Comparison of ENCODE assay signal across 8 mouse cellular contexts in genomic region chr3:16466388-16466787, GRCm38 (mm10).
DNase-seq lines count a peak whose midpoint lies in the region; ATAC-seq and TF ChIP-seq lines count a peak whose summit lies in the region.

No protein-coding gene starts in this region.

- DNase-seq in heart, postnatal 0 days (ENCODE audit: low spot score) = no peak
- DNase-seq in adrenal gland, postnatal 36 days = peak; percentile 6 to 37
- peak; percentile 84 for DNase-seq in embryonic facial prominence, embryonic 14.5 days (ENCODE audit: low spot score)
- DNase-seq in limb, embryonic 10.5 days (ENCODE audit: low spot score) = peak; percentile 64
- no peak for DNase-seq in thymus, postnatal 25 days

- no peaks in the 10 kb centered on the region for H3K27me3 ChIP-seq in heart, postnatal 0 days (ENCODE audit: control insufficient read depth, insufficient read depth, low read length)
- H3K27me3 ChIP-seq in heart, embryonic 11.5 days (ENCODE audit: control insufficient read depth, insufficient read depth, low read length) = no peaks in the 10 kb centered on the region
- no peaks in the 10 kb centered on the region for H3K27me3 ChIP-seq in embryonic facial prominence, embryonic 14.5 days (replicated peaks; ENCODE audit: control insufficient read depth, insufficient read depth, low read length)
- H3K27me3 ChIP-seq in intestine, postnatal 0 days (replicated peaks; ENCODE audit: control insufficient read depth, insufficient read depth, low read length) = no peaks in the 10 kb centered on the region
- H3K27me3 ChIP-seq in limb, embryonic 10.5 days (ENCODE audit: low read depth, poor library complexity, severe bottlenecking) = no peaks in the 10 kb centered on the region
- no peaks in the 10 kb centered on the region for H3K27me3 ChIP-seq in neural tube, embryonic 15.5 days (replicated peaks)

- H3K4me3 ChIP-seq in heart, postnatal 0 days (ENCODE audit: low read depth, low read length) = no peak overlapping the region
- no peak overlapping the region for H3K4me3 ChIP-seq in heart, embryonic 11.5 days (ENCODE audit: low read depth, low read length)
- 0 out of 2 replicates have a peak overlapping the region, but pooled peaks have one; percentile 17 for H3K4me3 ChIP-seq in embryonic facial prominence, embryonic 14.5 days (ENCODE audit: low read depth, low read length)
- no peak overlapping the region for H3K4me3 ChIP-seq in intestine, postnatal 0 days (ENCODE audit: low read depth, low read length)
- no peak overlapping the region for H3K4me3 ChIP-seq in limb, embryonic 10.5 days
- peak overlapping the region; percentile 22 for H3K4me3 ChIP-seq in neural tube, embryonic 15.5 days (replicated peaks)

- TF ChIP-seq CTCF in heart, postnatal 0 days (IDR thresholded peaks at IDR 0.05; ENCODE audit: low read depth) = peak; percentile 72
- peak; percentile 83 for TF ChIP-seq CTCF in intestine, postnatal 0 days (IDR thresholded peaks at IDR 0.05; ENCODE audit: low read depth)

- H3K4me1 ChIP-seq in heart, postnatal 0 days (ENCODE audit: control insufficient read depth, insufficient read depth) = no peaks in the 10 kb centered on the region
- H3K4me1 ChIP-seq in heart, embryonic 11.5 days (ENCODE audit: control insufficient read depth, insufficient read depth, low read length) = no peaks in the 10 kb centered on the region
- no peaks in the 10 kb centered on the region for H3K4me1 ChIP-seq in embryonic facial prominence, embryonic 14.5 days (ENCODE audit: control insufficient read depth, insufficient read depth, low read length)
- no peaks in the 10 kb centered on the region; the same call in 1 of the 2 replicates for H3K4me1 ChIP-seq in intestine, postnatal 0 days (replicated peaks; ENCODE audit: control insufficient read depth, insufficient read depth, low read length)
- H3K4me1 ChIP-seq in limb, embryonic 10.5 days = no peaks in the 10 kb centered on the region
- no peaks in the 10 kb centered on the region for H3K4me1 ChIP-seq in neural tube, embryonic 15.5 days

- no peak for ATAC-seq in heart, postnatal 0 days (ENCODE audit: insufficient read depth, low read depth)
- ATAC-seq in heart, embryonic 11.5 days (replicated peaks; ENCODE audit: insufficient number of reproducible peaks, low FRiP score, low TSS enrichment) = no peak
- ATAC-seq in embryonic facial prominence, embryonic 14.5 days (ENCODE audit: low read depth) = no peak; the same call in 1 of the 2 replicates
- no peak for ATAC-seq in intestine, postnatal 0 days
- ATAC-seq in neural tube, embryonic 15.5 days (ENCODE audit: low FRiP score) = peak; percentile 94

- no peak overlapping the region for H3K9ac ChIP-seq in heart, postnatal 0 days (replicated peaks; ENCODE audit: low read depth, low read length)
- no peak overlapping the region for H3K9ac ChIP-seq in heart, embryonic 11.5 days (ENCODE audit: low read depth, low read length)
- H3K9ac ChIP-seq in embryonic facial prominence, embryonic 14.5 days (ENCODE audit: low read depth, low read length) = no peak overlapping the region
- no peak overlapping the region for H3K9ac ChIP-seq in intestine, postnatal 0 days (ENCODE audit: low read depth, low read length)
- peak overlapping the region; percentile 26; the same call in 1 of the 2 replicates for H3K9ac ChIP-seq in neural tube, embryonic 15.5 days (replicated peaks)

- no peak for TF ChIP-seq EP300 in heart, postnatal 0 days (IDR thresholded peaks at IDR 0.05; ENCODE audit: low read depth)

- H3K4me2 ChIP-seq in heart, postnatal 0 days (ENCODE audit: low read depth, low read length) = no peak overlapping the region
- H3K4me2 ChIP-seq in heart, embryonic 11.5 days = no peak overlapping the region
- H3K4me2 ChIP-seq in embryonic facial prominence, embryonic 14.5 days (ENCODE audit: low read depth, low read length) = peak overlapping the region; percentile 40
- no peak overlapping the region for H3K4me2 ChIP-seq in intestine, postnatal 0 days (replicated peaks; ENCODE audit: low read depth)
- H3K4me2 ChIP-seq in neural tube, embryonic 15.5 days = peak overlapping the region; percentile 50

- 14% methylated on average over 9 of the region's 9 CpGs for WGBS in heart, postnatal 0 days
- 20% methylated on average over 9 of the region's 9 CpGs for WGBS in heart, embryonic 11.5 days (ENCODE audit: insufficient replicate concordance)
- 10% methylated on average over 9 of the region's 9 CpGs for WGBS in embryonic facial prominence, embryonic 14.5 days
- 17% methylated on average over 9 of the region's 9 CpGs for WGBS in intestine, postnatal 0 days
- WGBS in limb, embryonic 10.5 days = 21% methylated on average over 9 of the region's 9 CpGs
- 11% methylated on average over 9 of the region's 9 CpGs for WGBS in neural tube, embryonic 15.5 days

- H3K9me3 ChIP-seq in heart, postnatal 0 days (replicated peaks; ENCODE audit: control insufficient read depth, low read length) = no peaks in the 10 kb centered on the region
- no peaks in the 10 kb centered on the region for H3K9me3 ChIP-seq in heart, embryonic 11.5 days (replicated peaks; ENCODE audit: control insufficient read depth, low read length)
- H3K9me3 ChIP-seq in embryonic facial prominence, embryonic 14.5 days (ENCODE audit: control insufficient read depth, low read length) = no peaks in the 10 kb centered on the region
- H3K9me3 ChIP-seq in intestine, postnatal 0 days (ENCODE audit: control insufficient read depth) = no peaks in the 10 kb centered on the region
- no peaks in the 10 kb centered on the region for H3K9me3 ChIP-seq in limb, embryonic 10.5 days (replicated peaks)
- H3K9me3 ChIP-seq in neural tube, embryonic 15.5 days (replicated peaks) = no peaks in the 10 kb centered on the region

- no peak overlapping the region for H3K27ac ChIP-seq in heart, postnatal 0 days (ENCODE audit: low read depth)
- H3K27ac ChIP-seq in heart, embryonic 11.5 days (ENCODE audit: low read depth, low read length) = no peak overlapping the region
- no peak overlapping the region for H3K27ac ChIP-seq in embryonic facial prominence, embryonic 14.5 days (replicated peaks; ENCODE audit: low read depth, low read length)
- no peak overlapping the region for H3K27ac ChIP-seq in intestine, postnatal 0 days (ENCODE audit: low read depth, low read length)
- no peak overlapping the region for H3K27ac ChIP-seq in limb, embryonic 10.5 days
- peak overlapping the region; percentile 64 for H3K27ac ChIP-seq in neural tube, embryonic 15.5 days (replicated peaks)

- H3K36me3 ChIP-seq in heart, postnatal 0 days (replicated peaks; ENCODE audit: control insufficient read depth, insufficient read depth, low read length) = no peaks in the 10 kb centered on the region
- H3K36me3 ChIP-seq in heart, embryonic 11.5 days (ENCODE audit: control insufficient read depth, insufficient read depth, low read length) = no peaks in the 10 kb centered on the region
- H3K36me3 ChIP-seq in embryonic facial prominence, embryonic 14.5 days (ENCODE audit: control insufficient read depth, insufficient read depth, low read length) = no peaks in the 10 kb centered on the region
- H3K36me3 ChIP-seq in intestine, postnatal 0 days (ENCODE audit: control insufficient read depth, insufficient read depth) = no peaks in the 10 kb centered on the region
- H3K36me3 ChIP-seq in limb, embryonic 10.5 days = no peaks in the 10 kb centered on the region
- no peaks in the 10 kb centered on the region for H3K36me3 ChIP-seq in neural tube, embryonic 15.5 days

Comparison
In these comparisons a context has a peak if more than half of its experiments do, and no peak if none do; other contexts are left out.
1. DNase-seq: peak in adrenal gland, postnatal 36 days (2 of 2), embryonic facial prominence, embryonic 14.5 days (single experiment) and limb, embryonic 10.5 days (single experiment); none in heart, postnatal 0 days (single experiment) and thymus, postnatal 25 days (single experiment).
2. H3K4me2 ChIP-seq: peak in embryonic facial prominence, embryonic 14.5 days (single experiment) and neural tube, embryonic 15.5 days (single experiment); none in heart, postnatal 0 days (single experiment), heart, embryonic 11.5 days (single experiment) and intestine, postnatal 0 days (single experiment).
3. H3K4me3 ChIP-seq: peak in embryonic facial prominence, embryonic 14.5 days (single experiment) and neural tube, embryonic 15.5 days (single experiment); none in heart, postnatal 0 days (single experiment), heart, embryonic 11.5 days (single experiment), intestine, postnatal 0 days (single experiment) and limb, embryonic 10.5 days (single experiment).